Mouse (Mus musculus): ENCODE measurements around the gene Rasip1. TPM values are rescaled to one million over a fixed set of nuclear protein-coding genes. Genes with fewer than 3 reads are reported as not detected.
"Not testable (repeated sequence)": the region's sequence is repeated elsewhere in the genome, so short reads cannot be mapped to it uniquely, and the experiment has no call there.

Gene Rasip1
- total RNA-seq, 2 experiments from 2014 or later, result 13.9 to 14.5 TPM

DNA sequence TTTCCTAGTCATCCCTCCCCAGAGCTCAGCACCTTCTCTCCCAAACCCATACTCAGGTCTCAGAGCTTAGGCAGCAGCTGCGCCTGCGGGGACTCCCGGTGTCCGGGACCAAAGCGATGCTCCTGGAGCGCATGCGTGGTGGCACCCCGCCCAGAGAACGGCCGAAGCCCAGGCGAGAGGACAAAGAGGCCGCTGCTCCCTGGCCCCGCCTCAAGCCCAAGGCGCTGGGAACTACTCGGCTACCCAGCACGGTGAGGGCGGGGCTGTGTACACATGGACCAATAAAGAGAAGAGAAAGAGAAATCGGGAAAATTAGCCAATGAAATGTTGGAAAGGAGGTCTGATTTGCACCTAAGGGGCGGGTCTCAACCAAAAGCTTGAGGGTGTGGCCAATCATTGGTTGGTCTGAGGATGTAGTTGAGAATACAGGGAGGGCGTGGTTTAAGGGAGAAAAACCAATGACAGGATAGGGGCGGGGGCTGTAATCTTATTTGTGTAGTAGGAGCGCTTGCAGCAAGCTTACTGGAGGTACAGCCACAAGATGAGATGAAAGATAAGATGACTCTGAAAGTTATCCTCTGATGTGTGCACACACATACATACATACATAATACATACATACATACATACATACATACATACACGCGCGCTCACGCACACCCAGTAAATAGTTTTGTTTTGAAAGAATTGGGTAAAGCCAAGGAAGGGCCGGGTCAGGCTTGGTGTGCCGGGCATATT is 16.3 kb downstream of the Rasip1 start:
- DNase-seq (ENCODE audit: low spot score in 2 of 2), result peak; percentile 88 to 94

DNA sequence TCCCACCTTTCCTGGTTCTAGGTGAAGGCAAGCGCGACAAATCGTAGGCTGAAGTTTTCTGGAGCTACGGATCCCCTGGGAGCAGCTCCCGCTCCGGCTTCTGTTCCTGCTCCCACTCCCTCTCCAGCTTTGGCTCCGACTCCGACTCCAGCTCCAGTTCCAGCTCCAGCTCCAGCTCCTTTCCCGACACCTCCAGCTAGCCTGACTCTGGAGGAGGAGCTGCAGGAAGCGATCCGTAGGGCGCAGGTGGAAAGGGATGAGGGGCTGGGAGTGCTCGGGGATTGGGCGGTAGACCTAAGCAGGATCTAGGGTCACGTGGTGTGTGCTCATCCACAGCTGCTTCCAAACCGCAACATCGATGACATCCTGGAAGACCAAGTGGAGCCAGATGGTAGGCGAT is 16.9 kb downstream of the Rasip1 start:
- peak; percentile 53 to 61 for DNase-seq (ENCODE audit: low spot score in 2 of 2)

DNA sequence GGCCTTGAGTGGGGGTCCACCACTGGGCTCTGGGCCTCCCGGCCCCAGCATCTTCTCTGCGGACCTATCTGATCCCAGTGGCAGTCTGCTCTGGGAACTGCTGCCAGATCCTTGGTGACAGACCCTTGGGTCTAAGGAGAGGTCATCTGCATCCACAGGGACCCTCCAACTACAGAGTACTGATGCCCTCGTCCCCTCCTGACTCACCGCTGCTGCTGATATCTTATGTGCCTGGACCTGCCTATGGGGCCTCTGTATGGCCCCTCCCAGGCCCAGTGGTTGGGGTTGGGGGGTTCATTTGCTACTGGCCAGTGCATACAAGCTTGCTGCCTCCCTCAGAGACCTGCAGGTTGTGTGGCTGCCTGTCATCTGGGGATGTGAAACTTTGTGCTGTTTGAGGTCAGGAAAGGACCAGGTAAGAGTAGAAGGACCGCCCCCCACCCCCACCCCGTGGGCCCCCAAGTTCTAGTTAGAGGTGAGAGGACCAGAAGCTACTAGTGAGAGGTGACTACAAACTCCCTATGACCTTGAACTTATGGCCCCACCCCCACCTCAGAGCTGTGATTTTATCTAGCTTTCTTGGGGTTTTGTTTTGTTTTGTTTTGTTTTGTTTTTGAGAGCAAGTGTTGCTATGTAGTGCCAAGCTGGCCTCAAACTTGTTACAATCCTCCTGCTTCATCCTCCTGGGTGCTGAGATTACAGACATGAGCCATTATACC is 17.7 kb downstream of the Rasip1 start:
- DNase-seq (ENCODE audit: low spot score in 2 of 2), result no peak

DNA sequence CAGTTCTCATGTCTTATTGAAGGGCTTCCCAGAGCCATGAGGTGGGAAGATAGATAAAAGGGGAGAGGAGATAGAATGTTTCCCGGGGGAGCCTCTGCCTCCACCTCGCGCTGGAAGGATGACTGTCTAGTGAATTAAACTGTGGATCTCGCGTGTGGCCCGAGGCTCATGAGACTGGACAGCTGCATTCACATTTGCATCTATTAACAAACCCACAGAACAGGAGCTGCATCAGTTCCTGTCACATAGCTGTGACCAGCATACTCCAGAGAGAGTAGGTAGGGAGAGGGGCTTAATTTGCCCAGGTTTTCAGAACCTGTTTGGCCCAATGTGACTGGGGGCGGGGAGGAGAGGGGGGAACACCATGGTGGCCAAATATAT is 18.3 kb downstream of the Rasip1 start:
- DNase-seq (ENCODE audit: low spot score in 2 of 2), result no peak

DNA sequence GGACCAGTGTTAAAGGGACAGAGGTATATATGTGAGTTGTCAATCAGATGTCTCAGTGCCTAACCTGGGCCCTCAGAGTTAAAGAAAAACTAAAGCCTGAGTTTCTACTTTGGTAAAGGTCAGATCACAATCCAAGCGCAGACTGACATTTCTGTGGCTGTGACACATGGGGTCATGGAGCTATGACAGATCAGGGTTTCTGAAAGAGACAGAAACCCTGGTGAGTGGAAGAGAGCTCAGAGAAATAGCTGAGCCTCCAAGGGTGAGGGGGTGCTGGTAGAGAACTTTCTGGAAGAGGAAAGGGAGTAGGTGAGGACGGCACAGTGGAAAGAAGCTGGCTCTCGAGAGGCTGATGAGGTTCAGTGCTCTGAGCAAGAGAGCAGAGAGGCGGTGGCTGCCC is 19.4 kb downstream of the Rasip1 start:
- DNase-seq (ENCODE audit: low spot score in 2 of 2), result no peak

DNA sequence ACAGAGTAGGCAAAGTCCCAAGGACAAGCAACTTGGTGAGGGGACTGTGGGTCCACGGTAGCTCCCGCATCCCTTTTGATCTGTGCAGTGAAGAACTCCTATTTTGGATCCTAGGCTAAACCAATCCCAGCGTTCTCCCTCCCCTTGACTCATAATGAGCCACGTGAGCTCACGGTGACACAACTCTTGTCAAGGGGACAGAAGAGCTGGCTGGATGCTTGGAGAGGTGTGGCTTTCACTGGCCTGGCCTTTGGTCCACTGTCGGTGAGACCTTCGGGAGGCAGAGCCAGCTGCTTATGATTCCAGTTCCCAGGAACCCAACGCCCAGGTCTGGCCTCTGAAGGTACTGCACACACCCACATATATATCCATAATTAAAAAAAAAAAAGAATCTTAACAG is 22.1 kb downstream of the Rasip1 start:
- no peak for DNase-seq (ENCODE audit: low spot score in 2 of 2)

DNA sequence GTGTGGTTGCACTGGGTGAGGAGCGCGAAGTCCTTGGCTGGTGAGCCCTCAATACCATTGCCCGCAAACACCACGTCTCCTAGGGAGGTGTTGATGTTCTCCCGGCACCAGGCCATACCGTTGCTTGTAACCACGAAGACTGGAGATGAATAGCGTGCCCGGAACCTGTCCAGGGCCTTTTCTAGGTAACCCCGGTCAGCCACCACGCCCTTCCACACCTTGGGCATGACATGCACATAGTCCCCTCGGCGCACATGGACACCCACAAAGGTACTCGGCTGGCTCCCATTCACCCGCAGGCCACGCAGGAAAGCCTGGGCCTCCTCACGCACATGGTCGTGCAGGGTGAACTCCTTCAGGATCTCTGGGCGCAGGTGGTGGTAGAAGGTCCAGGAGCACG is 23.2 kb downstream of the Rasip1 start:
- DNase-seq (ENCODE audit: low spot score in 2 of 2), result not testable (repeated sequence)

DNA sequence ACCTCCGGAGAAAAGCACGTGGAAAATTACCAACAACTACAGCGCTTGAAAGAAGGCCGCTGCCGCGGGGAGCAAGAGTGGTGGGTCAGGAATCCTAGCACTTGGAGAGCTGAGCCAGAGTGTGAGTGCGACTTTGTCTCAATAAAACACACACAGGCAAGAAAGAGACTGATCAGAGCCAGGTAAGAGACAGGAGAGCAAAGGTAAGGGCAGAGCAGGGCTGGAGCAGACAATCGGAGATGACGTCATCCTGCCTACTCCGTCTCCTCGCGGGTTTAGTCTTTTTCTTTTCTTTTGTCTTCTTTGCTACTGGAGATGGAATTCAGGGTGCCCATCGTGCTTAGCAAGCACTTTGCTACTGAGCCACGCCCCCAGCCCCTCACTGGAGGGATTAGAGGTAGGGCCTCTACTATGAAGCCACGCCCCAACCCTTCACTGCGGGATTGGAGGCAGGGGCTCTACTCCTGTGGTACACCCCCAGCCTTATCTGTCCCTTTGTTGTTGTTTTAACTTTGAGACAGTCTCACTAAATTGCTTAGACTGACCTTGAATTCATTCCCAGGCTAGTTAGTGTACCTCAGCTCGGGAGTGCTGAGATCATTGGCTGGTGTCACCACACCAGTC is 27.2 kb downstream of the Rasip1 start:
- no peak for DNase-seq (ENCODE audit: low spot score in 2 of 2)

DNA sequence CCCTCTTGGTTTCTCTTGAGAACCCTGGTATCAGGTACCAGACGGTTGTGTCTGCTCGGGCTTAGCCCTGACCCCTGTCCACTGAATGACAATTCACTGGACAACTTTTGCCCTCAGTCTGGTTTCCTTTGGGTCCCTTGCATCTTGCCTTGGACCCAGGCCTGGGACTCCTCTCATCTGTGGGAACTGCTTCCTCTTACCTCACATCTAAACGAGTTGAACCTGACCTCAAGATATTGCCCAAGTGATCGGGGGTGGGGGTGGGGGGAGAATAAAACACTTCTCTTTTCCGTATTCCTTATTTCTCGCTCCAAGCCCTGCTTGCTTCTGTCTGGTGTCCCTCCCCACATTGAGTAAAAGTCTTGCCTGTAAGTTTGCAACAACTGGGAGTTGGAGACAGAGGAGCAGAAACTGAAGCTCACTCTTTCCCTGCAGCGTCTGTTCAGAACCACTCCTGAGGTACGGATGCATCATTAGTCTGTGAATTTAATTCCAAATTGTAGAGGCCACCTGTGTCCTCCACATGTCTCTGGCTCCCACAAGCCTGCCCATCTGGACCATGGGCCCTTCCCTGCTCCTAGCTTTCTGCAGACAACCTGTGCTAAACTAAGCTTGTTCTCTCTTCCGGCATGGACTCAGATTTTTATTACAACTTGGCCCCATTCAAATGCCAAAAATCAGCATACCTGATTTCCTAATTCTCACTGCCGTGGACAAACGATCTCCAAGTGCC is 33.6 kb downstream of the Rasip1 start:
- no peak for DNase-seq (ENCODE audit: low spot score in 2 of 2)

DNA sequence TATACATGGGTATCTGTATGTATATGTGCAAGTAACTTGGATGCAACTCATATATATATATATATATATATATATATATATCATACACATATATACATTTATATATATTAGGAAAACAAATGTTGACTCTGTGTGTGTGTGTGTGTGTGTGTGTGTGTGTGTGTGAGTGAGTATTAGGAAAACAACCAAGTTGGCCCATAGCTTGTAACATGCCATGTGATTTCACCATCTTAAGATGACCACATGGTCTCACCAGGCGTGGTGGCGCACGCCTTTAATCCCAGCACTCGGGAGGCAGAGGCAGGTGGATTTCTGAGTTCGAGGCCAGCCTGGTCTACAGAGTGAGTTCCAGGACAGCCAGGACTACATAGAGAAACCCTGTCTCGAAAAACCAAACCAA is 34.4 kb downstream of the Rasip1 start:
- DNase-seq (ENCODE audit: low spot score in 2 of 2), result not testable (repeated sequence)

DNA sequence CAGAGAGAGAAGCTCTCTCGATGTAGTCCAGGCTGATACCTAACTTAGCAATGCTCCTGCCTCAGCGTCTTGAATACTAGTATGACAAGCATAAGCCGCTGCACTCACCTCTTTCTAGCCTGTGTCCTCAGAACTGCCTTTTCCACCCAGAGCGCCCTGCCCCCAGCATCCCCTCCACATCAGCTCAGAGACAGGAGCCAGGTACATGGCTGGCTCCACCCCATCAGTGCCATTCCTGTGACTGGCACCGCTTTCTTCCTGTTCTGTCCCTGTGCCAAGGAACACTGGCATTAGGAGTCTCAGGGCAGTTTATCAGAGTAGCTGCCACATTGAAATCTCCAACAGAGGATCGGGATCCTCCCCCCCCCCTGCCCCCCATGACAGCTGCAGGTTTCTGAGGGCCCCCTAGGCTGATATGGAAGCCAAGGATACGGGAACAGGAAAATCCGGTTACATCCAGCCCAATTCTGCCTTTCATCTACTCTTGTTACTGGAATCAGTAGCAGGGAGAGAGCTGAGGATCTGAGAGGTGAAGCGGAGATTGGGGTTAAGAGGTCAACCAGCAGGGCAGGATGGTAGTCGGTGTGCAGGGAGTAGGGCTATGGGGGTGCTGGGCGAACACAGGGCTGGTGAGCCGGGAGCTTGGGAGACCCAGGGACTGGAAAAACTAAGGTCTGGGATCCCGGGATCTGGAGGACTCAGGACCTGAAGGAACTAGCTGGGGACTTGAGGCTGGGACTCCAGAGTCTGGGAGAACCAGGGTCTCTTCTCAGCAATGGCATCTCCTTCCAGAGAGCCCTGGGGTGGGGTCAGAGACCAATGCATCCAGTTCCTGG is 38.2 kb downstream of the Rasip1 start:
- DNase-seq (ENCODE audit: low spot score in 2 of 2), result no peak

DNA sequence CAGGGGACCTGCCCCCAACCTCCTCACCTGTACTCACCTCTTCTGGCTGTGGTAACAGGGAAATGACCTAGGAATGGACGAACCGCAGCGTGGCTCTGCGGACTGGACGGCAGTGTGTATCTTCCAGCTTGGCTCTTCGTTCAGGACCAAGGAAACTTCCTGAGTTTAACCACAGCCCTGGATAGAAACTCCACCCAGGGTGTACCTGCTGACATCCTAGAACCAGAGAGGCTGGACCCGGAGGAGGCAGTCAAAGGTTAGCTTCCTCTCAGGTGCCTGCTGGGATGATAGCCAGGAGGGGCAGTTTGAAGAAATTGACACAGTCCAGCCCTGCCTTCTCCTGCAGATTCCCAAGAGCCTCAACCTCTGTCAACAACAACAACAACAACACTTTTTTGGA is 38.9 kb downstream of the Rasip1 start, which contains the start of gene Fut2:
Gene Fut2, minus strand, starts transcription at position 234 of the 400 bp plus-strand sequence.
- no peak for DNase-seq (ENCODE audit: low spot score in 2 of 2)

DNA sequence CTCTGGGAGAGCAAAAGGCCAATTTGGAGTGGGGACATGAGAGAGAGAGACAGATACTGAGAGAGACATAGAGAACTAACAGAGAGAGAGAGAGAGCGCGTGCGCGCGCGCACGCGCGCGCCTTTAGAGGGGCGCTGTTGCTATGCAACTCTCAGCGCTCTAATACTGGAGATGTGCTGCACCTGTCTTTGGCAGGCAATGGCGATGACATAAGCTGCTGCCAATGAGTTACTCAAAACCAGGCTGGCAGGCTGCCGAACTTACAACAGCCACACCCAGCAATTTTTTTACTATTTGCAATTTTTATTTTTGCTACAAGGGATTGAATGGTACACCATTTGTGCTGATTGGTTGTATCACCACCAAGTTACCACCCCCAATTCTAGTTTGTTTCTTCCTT is 40.5 kb downstream of the Rasip1 start:
- DNase-seq (ENCODE audit: low spot score in 2 of 2), result peak in 1 of 2 experiments; percentile 51

DNA sequence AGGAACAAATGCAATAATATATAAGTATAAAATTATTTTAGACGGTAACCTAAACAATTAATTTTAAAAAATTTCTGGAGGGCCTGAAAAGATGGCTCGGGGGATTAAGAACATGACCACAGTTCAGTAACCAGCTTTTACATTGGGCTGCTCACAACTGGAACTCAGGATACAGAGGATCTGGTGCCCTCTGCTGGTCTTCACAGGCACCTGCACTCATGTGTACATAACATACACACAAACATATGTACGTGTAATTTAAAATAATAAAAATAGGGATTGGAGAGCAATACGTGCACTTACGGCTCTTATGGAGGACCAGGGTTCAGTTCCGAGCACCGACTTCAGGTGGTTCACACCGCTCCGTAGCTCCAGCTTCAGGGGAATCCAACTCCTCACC is 41.6 kb downstream of the Rasip1 start:
- DNase-seq (ENCODE audit: low spot score in 2 of 2), result no peak

DNA sequence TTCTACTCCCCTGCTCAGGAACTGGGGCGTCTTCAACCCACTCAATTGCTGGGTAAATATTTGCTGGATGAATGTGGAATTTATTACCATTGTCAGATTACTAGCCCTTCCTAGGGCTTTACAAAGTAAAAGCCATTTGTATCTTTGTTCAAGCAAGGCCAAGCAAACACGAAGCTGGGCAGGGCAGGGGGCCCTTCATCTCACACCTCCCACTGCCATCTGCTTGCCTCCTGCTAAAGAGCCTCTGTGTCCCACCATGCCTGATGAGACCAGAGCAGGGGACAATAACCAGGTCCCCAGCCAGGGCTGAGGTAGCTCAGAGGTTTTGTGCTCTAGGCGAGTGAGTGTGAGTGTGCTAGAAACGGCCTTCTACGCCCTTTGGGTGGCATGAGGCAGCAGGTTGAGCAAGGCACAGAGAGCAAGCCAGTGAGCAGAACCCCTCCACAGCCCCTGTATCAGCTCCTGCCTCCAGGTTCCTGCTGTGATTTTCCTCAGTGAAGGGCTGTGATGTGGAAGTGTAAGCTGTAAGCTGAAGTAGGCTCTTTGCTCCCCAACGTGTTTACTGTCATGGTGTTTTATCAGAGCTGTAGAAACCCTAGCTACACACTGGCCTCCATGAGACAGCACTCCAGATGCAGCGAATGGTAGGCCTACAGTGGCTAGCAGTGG is 50.5 kb downstream of the Rasip1 start:
- DNase-seq (ENCODE audit: low spot score in 2 of 2), result no peak

DNA sequence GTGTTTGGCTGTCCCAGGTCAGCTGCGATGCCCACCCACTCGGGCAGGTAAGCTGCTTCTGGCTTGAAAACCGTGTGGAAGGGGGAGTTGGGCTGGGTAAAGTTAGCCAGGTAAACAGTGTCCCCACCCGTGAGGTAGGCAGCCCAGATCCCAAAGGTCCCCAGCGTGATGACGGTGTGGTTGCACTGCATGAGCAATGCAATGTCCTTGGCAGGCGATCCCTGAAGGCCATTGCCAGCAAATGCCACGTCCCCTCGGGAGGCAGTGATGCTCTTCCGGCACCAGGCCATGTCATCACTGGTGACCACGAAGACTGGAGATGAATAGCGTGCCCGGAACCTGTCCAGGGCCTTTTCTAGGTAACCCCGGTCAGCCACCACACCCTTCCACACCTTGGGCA is 51.2 kb downstream of the Rasip1 start:
- DNase-seq (ENCODE audit: low spot score in 2 of 2), result no peak

DNA sequence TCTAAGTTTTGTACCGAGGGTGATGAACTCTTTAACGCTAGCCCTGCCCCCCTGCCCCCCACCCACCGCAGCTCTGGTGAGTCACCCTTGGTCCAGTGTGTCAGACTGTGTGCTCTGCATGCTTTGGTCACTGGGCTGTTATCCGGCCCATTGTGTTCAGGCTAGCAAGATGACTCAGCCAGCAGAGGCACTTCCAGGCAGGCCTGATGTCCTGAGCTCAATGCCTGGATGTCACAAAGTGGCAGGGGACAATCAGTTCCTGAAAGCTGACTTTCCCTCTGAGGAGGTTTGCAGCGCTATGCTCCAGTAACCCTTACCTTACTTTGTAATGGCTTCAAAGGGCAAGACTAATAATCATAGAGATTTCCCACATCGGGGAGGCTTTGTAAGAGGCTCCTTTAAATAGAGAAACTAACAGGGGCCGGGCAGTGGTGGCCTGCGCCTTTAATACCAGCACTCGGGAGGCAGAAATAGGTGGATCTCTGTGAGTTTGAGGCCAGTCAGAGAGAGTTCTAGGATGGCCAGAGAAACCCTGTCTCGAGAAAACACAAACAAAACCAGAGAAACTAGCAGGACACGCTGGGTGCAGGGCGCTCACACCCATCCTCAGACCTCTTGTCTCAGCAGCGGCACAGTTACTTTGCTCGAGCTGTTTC is 52.8 kb downstream of the Rasip1 start:
- no peak for DNase-seq (ENCODE audit: low spot score in 2 of 2)

DNA sequence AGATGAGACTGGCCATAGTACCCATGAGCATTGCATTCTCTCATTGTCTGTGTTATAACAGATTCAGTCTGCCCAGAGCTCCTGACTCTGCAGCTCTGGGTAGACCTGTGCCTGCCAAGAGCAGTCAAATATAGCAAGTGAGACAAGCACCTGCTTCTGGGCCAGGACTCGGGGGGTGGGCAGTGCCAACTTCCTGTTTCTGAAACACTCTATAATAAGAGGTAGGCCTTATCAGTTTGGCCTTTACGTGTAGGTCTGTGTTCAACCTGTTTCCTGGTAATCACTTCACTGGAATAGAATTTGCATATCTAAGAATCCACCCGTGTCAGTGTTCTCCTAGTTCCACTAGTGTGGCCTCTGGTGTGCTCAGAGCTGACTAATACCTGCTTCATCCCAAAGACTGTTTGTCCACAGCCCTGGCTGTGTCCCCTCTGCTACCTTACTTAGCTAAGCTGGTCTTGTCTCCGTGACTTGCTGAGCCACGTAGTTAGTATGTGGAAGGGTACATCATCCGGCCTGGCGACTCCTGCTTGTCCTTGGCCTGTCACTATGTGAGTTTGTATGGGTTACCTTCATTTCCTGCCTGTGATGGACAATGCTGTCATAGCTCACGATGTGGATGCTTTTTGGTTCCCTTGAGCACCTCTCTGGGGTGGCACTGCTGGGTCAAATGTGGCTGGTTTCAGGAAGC is 53.9 kb downstream of the Rasip1 start:
- no peak for DNase-seq (ENCODE audit: low spot score in 2 of 2)
